In genomic region chr4:53770958-53771735, GRCm38 (mm10) we compare ENCODE assay signal across 32 mouse cellular contexts. TPM values are rescaled to one million over a fixed set of nuclear protein-coding genes. Genes with fewer than 3 reads are reported as not detected.
DNase-seq lines count a peak whose midpoint lies in the region; ATAC-seq and TF ChIP-seq lines count a peak whose summit lies in the region.
"Had no signal": no experiment of that assay in that cellular context is flagged by ENCODE, and none has a peak within 500 bp of the region (broad histone marks: within the 10 kb centered on the region; RNA-seq: fewer than 3 reads in every experiment).

No protein-coding gene starts in this region.

- 38% methylated on average over 6 of the region's 6 CpGs for WGBS in intestine, embryonic 16.5 days
- WGBS in intestine, embryonic 15.5 days, result 34% methylated on average over 6 of the region's 6 CpGs
- WGBS in midbrain, embryonic 13.5 days, result 8% methylated on average over 6 of the region's 6 CpGs
- WGBS in kidney, embryonic 16.5 days, result 40% methylated on average over 6 of the region's 6 CpGs

- TF ChIP-seq POLR2A in brain, embryonic 14.5 days (IDR thresholded peaks at IDR 0.05; ENCODE audit: borderline replicate concordance, extremely low read depth, insufficient read depth, insufficient read length, poor library complexity, severe bottlenecking), result no peak

- peak; percentile 38; the same call in 1 of the 2 replicates for ATAC-seq in intestine, embryonic 16.5 days
- no peak for ATAC-seq in intestine, embryonic 15.5 days
- peak; percentile 86 for ATAC-seq in midbrain, embryonic 13.5 days
- no peak for ATAC-seq in kidney, embryonic 16.5 days (ENCODE audit: low FRiP score, low TSS enrichment)
- ATAC-seq: forebrain, embryonic 16.5 days; Patski had no signal

- DNase-seq in brain, embryonic 14.5 days (ENCODE audit: low read depth), result peak; percentile 55
- no peak for DNase-seq in frontal cortex, adult 2 months (ENCODE audit: extremely low spot score in 1 of 2, low spot score in 1 of 2)
- DNase-seq in adrenal gland, postnatal 4 days (ENCODE audit: low spot score in 2 of 2), result no peak
- DNase-seq: adrenal gland, postnatal 25 days; B cell, adult 2 months; cerebellum, adult 2 months; cerebellum, postnatal 14 days; gastrocnemius, postnatal 10 days; heart, postnatal 4 days; kidney, adult 11 months; kidney, postnatal 25 days; lung, adult 2 months; lung, postnatal 10 days; right cerebral cortex, adult 18-20 months; thymus, adult 2 months; thymus, postnatal 4 days had no signal

- H3K27ac ChIP-seq in intestine, embryonic 16.5 days (ENCODE audit: low read length), result no peak overlapping the region
- H3K27ac ChIP-seq in intestine, embryonic 15.5 days, result no peak overlapping the region
- peak overlapping the region; percentile 66 for H3K27ac ChIP-seq in midbrain, embryonic 13.5 days
- H3K27ac ChIP-seq in kidney, embryonic 16.5 days (ENCODE audit: low read length), result no peak overlapping the region
- H3K27ac ChIP-seq: hindbrain, embryonic 15.5 days; limb, embryonic 10.5 days; limb, embryonic 15.5 days; liver, embryonic 14.5 days; macrophage had no signal

- no peak overlapping the region for H3K9ac ChIP-seq in intestine, embryonic 16.5 days (ENCODE audit: low read depth, low read length)
- H3K9ac ChIP-seq in intestine, embryonic 15.5 days, result no peak overlapping the region
- no peak overlapping the region for H3K9ac ChIP-seq in midbrain, embryonic 13.5 days (replicated peaks)
- H3K9ac ChIP-seq in kidney, embryonic 16.5 days (replicated peaks; ENCODE audit: low read length), result no peak overlapping the region
- H3K9ac ChIP-seq: hindbrain, embryonic 15.5 days; limb, embryonic 15.5 days; liver, embryonic 14.5 days had no signal

- TF ChIP-seq CTCF in brain, embryonic 14.5 days (IDR thresholded peaks at IDR 0.05; ENCODE audit: borderline replicate concordance, extremely low read depth, insufficient read depth, insufficient read length), result no peak

- H3K9me3 ChIP-seq in intestine, embryonic 16.5 days (ENCODE audit: control insufficient read depth, low read length), result no peaks in the 10 kb centered on the region
- no peaks in the 10 kb centered on the region for H3K9me3 ChIP-seq in intestine, embryonic 15.5 days
- H3K9me3 ChIP-seq in midbrain, embryonic 13.5 days, result no peaks in the 10 kb centered on the region
- H3K9me3 ChIP-seq in kidney, embryonic 16.5 days (ENCODE audit: low read length), result no peaks in the 10 kb centered on the region
- H3K9me3 ChIP-seq: hindbrain, embryonic 15.5 days; limb, embryonic 10.5 days; limb, embryonic 15.5 days had no signal

- no peak overlapping the region for H3K4me3 ChIP-seq in intestine, embryonic 16.5 days (ENCODE audit: low read length)
- no peak overlapping the region for H3K4me3 ChIP-seq in intestine, embryonic 15.5 days (replicated peaks)
- no peak overlapping the region for H3K4me3 ChIP-seq in midbrain, embryonic 13.5 days (replicated peaks)
- H3K4me3 ChIP-seq in kidney, embryonic 16.5 days (ENCODE audit: low read length), result no peak overlapping the region
- H3K4me3 ChIP-seq: erythroblast, embryonic 14.5 days; hindbrain, embryonic 15.5 days; limb, embryonic 10.5 days; limb, embryonic 15.5 days had no signal

- H3K36me3 ChIP-seq in intestine, embryonic 16.5 days (ENCODE audit: control insufficient read depth, insufficient read depth, low read length), result no peaks in the 10 kb centered on the region; the same call in 1 of the 2 replicates
- no peaks in the 10 kb centered on the region for H3K36me3 ChIP-seq in intestine, embryonic 15.5 days
- H3K36me3 ChIP-seq in midbrain, embryonic 13.5 days, result peaks cover 7% of the 10 kb centered on the region; the same call in 1 of the 2 replicates
- no peaks in the 10 kb centered on the region for H3K36me3 ChIP-seq in kidney, embryonic 16.5 days (ENCODE audit: insufficient read depth, low read length)

- no peaks in the 10 kb centered on the region for H3K4me1 ChIP-seq in intestine, embryonic 16.5 days (ENCODE audit: control insufficient read depth, insufficient read depth, low read length)
- H3K4me1 ChIP-seq in intestine, embryonic 15.5 days (replicated peaks), result no peaks in the 10 kb centered on the region
- H3K4me1 ChIP-seq in midbrain, embryonic 13.5 days (replicated peaks), result peaks cover 29% of the 10 kb centered on the region
- no peaks in the 10 kb centered on the region for H3K4me1 ChIP-seq in kidney, embryonic 16.5 days (ENCODE audit: insufficient read depth, low read length)
- H3K4me1 ChIP-seq: hindbrain, embryonic 15.5 days had no signal

- no peak overlapping the region for H3K4me2 ChIP-seq in intestine, embryonic 16.5 days (ENCODE audit: low read depth, low read length)
- H3K4me2 ChIP-seq in intestine, embryonic 15.5 days (replicated peaks), result no peak overlapping the region
- no peak overlapping the region for H3K4me2 ChIP-seq in midbrain, embryonic 13.5 days (replicated peaks)
- H3K4me2 ChIP-seq in kidney, embryonic 16.5 days (replicated peaks; ENCODE audit: low read depth, low read length), result no peak overlapping the region
- H3K4me2 ChIP-seq: hindbrain, embryonic 15.5 days; limb, embryonic 15.5 days had no signal

- H3K27me3 ChIP-seq in intestine, embryonic 16.5 days (replicated peaks; ENCODE audit: control insufficient read depth, insufficient read depth, low read length), result no peaks in the 10 kb centered on the region
- 0 out of 2 replicates have a peak, but pooled peaks cover 2% of the 10 kb centered on the region for H3K27me3 ChIP-seq in intestine, embryonic 15.5 days (replicated peaks)
- H3K27me3 ChIP-seq in midbrain, embryonic 13.5 days, result peaks cover 3% of the 10 kb centered on the region; the same call in 1 of the 2 replicates
- no peaks in the 10 kb centered on the region; the same call in 1 of the 2 replicates for H3K27me3 ChIP-seq in kidney, embryonic 16.5 days (ENCODE audit: insufficient read depth, low read length)
- H3K27me3 ChIP-seq: Patski had no signal

RNA-seq across cellular contexts. Expression of gene Tal2, which starts 8.4 kb away (rescaled TPM):
- 0.05 TPM in 1 of 2 replicates, not detected in the other for polyA plus RNA-seq in intestine, embryonic 16.5 days (2015; fragmentation: Nextera tagmentation; extraction: Ambion mirVana)
- 0.05 TPM in 1 of 2 replicates, not detected in the other for polyA plus RNA-seq in intestine, embryonic 15.5 days (2015; fragmentation: Nextera tagmentation; extraction: Ambion mirVana)
- polyA plus RNA-seq in brain, embryonic 14.5 days (2012; rRNA removed), result 8.8 and 13.0 TPM in 2 replicates
- polyA plus RNA-seq in midbrain, embryonic 13.5 days (2015; fragmentation: Nextera tagmentation; extraction: Ambion mirVana), result 30.1 and 35.7 TPM in 2 replicates
- polyA plus RNA-seq in frontal cortex, adult 2 months (2012; rRNA removed), result 0.15 and 0.24 TPM in 2 replicates
- under 1 TPM; 0.17 to 0.22 TPM for total RNA-seq in adrenal gland, postnatal 4 days (2021)
- polyA plus RNA-seq in kidney, embryonic 16.5 days (2015; fragmentation: Nextera tagmentation; extraction: Ambion mirVana), result 0.08 and 0.09 TPM in 2 replicates
- total RNA-seq: adrenal gland, adult 18-20 months; adrenal gland, postnatal 25 days; layer of hippocampus, adult 18-20 months had no signal
- polyA plus RNA-seq: erythroblast, embryonic 14.5 days; heart, embryonic 16.5 days; kidney, embryonic 14.5 days; liver, embryonic 14.5 days; Patski had no signal

RNA-seq across cellular contexts. Expression of gene Tmem38b, which starts 54.7 kb away (rescaled TPM):
- polyA plus RNA-seq in intestine, embryonic 16.5 days (2015; fragmentation: Nextera tagmentation; extraction: Ambion mirVana), result 7.3 and 7.8 TPM in 2 replicates
- 7.6 and 7.9 TPM in 2 replicates for polyA plus RNA-seq in intestine, embryonic 15.5 days (2015; fragmentation: Nextera tagmentation; extraction: Ambion mirVana)
- polyA plus RNA-seq in brain, embryonic 14.5 days (2012; rRNA removed), result 3.6 and 7.0 TPM in 2 replicates
- polyA plus RNA-seq in midbrain, embryonic 13.5 days (2015; fragmentation: Nextera tagmentation; extraction: Ambion mirVana), result 11.1 TPM in 2 replicates
- polyA plus RNA-seq in frontal cortex, adult 2 months (2012; rRNA removed), result 7.0 and 8.6 TPM in 2 replicates
- 10 to 100 TPM; 21.5 to 24.3 TPM for total RNA-seq in adrenal gland, postnatal 4 days (2021)
- polyA plus RNA-seq in kidney, embryonic 16.5 days (2015; fragmentation: Nextera tagmentation; extraction: Ambion mirVana), result 7.4 and 9.1 TPM in 2 replicates

RNA-seq across cellular contexts. Expression of gene Fktn, which starts 57.3 kb away (rescaled TPM):
- 12.7 and 13.6 TPM in 2 replicates for polyA plus RNA-seq in intestine, embryonic 16.5 days (2015; fragmentation: Nextera tagmentation; extraction: Ambion mirVana)
- 14.8 and 15.9 TPM in 2 replicates for polyA plus RNA-seq in intestine, embryonic 15.5 days (2015; fragmentation: Nextera tagmentation; extraction: Ambion mirVana)
- 14.5 and 16.0 TPM in 2 replicates for polyA plus RNA-seq in brain, embryonic 14.5 days (2012; rRNA removed)
- 23.3 and 23.5 TPM in 2 replicates for polyA plus RNA-seq in midbrain, embryonic 13.5 days (2015; fragmentation: Nextera tagmentation; extraction: Ambion mirVana)
- polyA plus RNA-seq in frontal cortex, adult 2 months (2012; rRNA removed), result 20.7 and 20.9 TPM in 2 replicates
- 10 to 100 TPM; 14.6 to 15.2 TPM for total RNA-seq in adrenal gland, postnatal 4 days (2021)
- polyA plus RNA-seq in kidney, embryonic 16.5 days (2015; fragmentation: Nextera tagmentation; extraction: Ambion mirVana), result 19.7 and 22.0 TPM in 2 replicates

Comparison
In these comparisons a context has a peak if more than half of its experiments do, and no peak if none do; other contexts are left out.
1. ATAC-seq: peak in intestine, embryonic 16.5 days (single experiment) and midbrain, embryonic 13.5 days (single experiment); none in intestine, embryonic 15.5 days (single experiment) and kidney, embryonic 16.5 days (single experiment).